Mouse (Mus musculus): Measurements from ENCODE around the gene Zfp988. TPM values are rescaled to one million over a fixed set of nuclear protein-coding genes. Genes with fewer than 3 reads are reported as not detected.
"Not testable (repeated sequence)": the region's sequence is repeated elsewhere in the genome, so short reads cannot be mapped to it uniquely, and the experiment has no call there.

Gene Zfp988
- polyA plus RNA-seq, 1 experiment from 2014 or later = not detected

DNA sequence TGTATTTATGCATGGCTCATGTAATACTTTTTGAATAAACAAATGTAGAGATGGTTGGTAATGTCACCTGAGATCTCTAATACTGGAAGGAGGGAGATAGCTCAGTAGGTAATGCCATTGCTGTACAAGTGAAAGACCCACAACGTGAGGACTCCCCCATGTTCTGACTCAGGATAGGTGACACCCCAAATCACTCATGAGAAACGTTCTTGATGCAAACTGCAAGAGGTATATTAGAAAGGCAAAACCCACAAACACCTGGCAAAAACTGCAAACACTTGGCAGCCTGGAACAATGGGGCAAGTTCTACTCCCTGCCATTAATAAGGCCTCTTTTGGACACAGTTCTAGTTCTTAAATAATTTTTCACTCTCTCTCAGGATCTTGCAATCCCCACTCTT, 42.9 kb downstream of the Zfp988 start:
- H3K4me3 ChIP-seq (ENCODE audit: low read depth, low read length); DNase-seq (ENCODE audit: low spot score); H3K36me3 ChIP-seq (ENCODE audit: control insufficient read depth, insufficient read depth, low read length); H3K9ac ChIP-seq (ENCODE audit: low read length); H3K27ac ChIP-seq (ENCODE audit: low read depth, low read length); ATAC-seq (replicated peaks; ENCODE audit: low FRiP score); H3K4me2 ChIP-seq (ENCODE audit: low read depth, low read length, severe bottlenecking); H3K27me3 ChIP-seq (ENCODE audit: control insufficient read depth, insufficient read depth, low read length); H3K4me1 ChIP-seq (replicated peaks; ENCODE audit: control insufficient read depth, insufficient read depth, low read length): not testable (repeated sequence)
- 79% methylated on average over 2 of the region's 2 CpGs for WGBS
- peaks cover 40% of the 10 kb centered on the region for H3K9me3 ChIP-seq (ENCODE audit: control insufficient read depth, low read length)

GRCm38 (mm10) chr4:147348906-147349686, 43.6 kb downstream of the Zfp988 start:
- DNase-seq (ENCODE audit: low spot score) (peak; percentile 52), ATAC-seq (replicated peaks; ENCODE audit: low FRiP score) (0 out of 2 replicates have a peak, but pooled peaks have one; percentile 42)
- not testable (repeated sequence) for H3K9ac ChIP-seq (ENCODE audit: low read length); H3K27ac ChIP-seq (ENCODE audit: low read depth, low read length); H3K4me1 ChIP-seq (replicated peaks; ENCODE audit: control insufficient read depth, insufficient read depth, low read length); H3K4me3 ChIP-seq (ENCODE audit: low read depth, low read length); H3K36me3 ChIP-seq (ENCODE audit: control insufficient read depth, insufficient read depth, low read length); H3K27me3 ChIP-seq (ENCODE audit: control insufficient read depth, insufficient read depth, low read length); H3K4me2 ChIP-seq (ENCODE audit: low read depth, low read length, severe bottlenecking)
- peaks cover 36% of the 10 kb centered on the region for H3K9me3 ChIP-seq (ENCODE audit: control insufficient read depth, low read length)
- WGBS = 92% methylated on average over 18 of the region's 19 CpGs

DNA sequence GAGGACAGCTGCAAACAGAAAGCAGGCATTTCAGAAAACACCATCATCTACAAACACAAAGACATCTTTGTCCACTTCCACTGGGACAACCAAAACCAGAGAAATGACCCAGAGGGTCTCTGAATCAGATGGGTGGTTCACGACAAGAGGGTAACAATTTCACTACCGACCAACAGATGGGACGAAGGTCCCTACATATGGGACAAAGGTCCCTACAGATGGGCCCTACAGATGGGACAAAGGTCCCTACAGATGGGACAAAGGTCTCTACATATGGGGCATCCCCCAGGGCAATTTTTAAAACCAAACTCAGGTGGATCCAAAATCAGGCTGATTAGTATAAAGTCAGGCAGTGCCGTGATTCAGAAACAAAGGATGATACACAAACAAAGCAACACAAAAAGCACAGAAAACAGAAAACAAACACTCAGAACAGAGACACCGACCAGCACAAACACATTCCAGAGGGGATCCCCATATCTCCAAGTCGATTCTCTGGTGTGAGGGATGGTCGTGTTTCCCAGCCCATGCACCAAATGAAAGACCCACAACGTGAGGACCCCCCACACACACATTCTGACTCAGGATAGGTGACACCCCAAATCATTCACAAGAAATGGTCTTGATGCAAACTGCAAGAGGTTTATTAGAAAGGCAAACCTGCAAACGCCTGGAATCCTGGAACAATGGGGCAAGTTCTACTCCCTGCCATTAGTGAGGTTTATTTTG, 44.4 kb downstream of the Zfp988 start:
- not testable (repeated sequence) for H3K4me2 ChIP-seq (ENCODE audit: low read depth, low read length, severe bottlenecking); H3K27me3 ChIP-seq (ENCODE audit: control insufficient read depth, insufficient read depth, low read length); H3K36me3 ChIP-seq (ENCODE audit: control insufficient read depth, insufficient read depth, low read length); H3K4me3 ChIP-seq (ENCODE audit: low read depth, low read length); H3K9ac ChIP-seq (ENCODE audit: low read length); H3K27ac ChIP-seq (ENCODE audit: low read depth, low read length); ATAC-seq (replicated peaks; ENCODE audit: low FRiP score); H3K4me1 ChIP-seq (replicated peaks; ENCODE audit: control insufficient read depth, insufficient read depth, low read length)
- peak; percentile 42 for DNase-seq (ENCODE audit: low spot score)
- 83% methylated on average over 9 of the region's 9 CpGs for WGBS
- peaks cover 36% of the 10 kb centered on the region for H3K9me3 ChIP-seq (ENCODE audit: control insufficient read depth, low read length)

DNA sequence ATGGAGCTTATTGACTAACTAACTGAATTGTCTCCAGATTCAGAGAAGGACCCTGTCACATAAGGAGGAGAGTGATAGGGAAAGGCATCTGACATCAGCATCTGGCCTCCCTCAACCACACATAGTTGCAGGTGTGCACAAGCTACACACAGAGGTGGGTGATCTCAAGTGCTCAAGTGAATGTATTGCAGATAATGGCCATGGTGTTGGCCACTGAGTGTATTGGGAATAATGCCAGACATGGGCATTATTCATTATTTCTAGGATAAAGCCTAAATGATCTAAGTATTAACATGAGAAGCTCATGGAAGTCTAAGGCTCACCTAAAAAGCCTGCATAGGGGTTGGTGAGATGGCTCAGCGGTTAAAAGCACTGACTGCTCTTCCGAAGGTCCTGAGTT, 45.1 kb downstream of the Zfp988 start:
- H3K9me3 ChIP-seq (ENCODE audit: control insufficient read depth, low read length) = peaks cover 33% of the 10 kb centered on the region
- peak; percentile 41 for DNase-seq (ENCODE audit: low spot score)

GRCm38 (mm10) chr4:147351376-147351980, 46.0 kb downstream of the Zfp988 start:
- not testable (repeated sequence) for H3K27ac ChIP-seq (ENCODE audit: low read depth, low read length); H3K9ac ChIP-seq (ENCODE audit: low read length); H3K4me2 ChIP-seq (ENCODE audit: low read depth, low read length, severe bottlenecking); ATAC-seq (replicated peaks; ENCODE audit: low FRiP score); DNase-seq (ENCODE audit: low spot score); H3K36me3 ChIP-seq (ENCODE audit: control insufficient read depth, insufficient read depth, low read length); H3K4me3 ChIP-seq (ENCODE audit: low read depth, low read length); H3K27me3 ChIP-seq (ENCODE audit: control insufficient read depth, insufficient read depth, low read length); H3K4me1 ChIP-seq (replicated peaks; ENCODE audit: control insufficient read depth, insufficient read depth, low read length)
- H3K9me3 ChIP-seq (ENCODE audit: control insufficient read depth, low read length) = peaks cover 28% of the 10 kb centered on the region
- 86% methylated on average over 10 of the region's 13 CpGs for WGBS

More for the DNA sequence above, 45.1 kb downstream of the Zfp988 start:
- not testable (repeated sequence) for H3K27ac ChIP-seq (ENCODE audit: low read depth, low read length); H3K27me3 ChIP-seq (ENCODE audit: control insufficient read depth, insufficient read depth, low read length); H3K9ac ChIP-seq (ENCODE audit: low read length); H3K36me3 ChIP-seq (ENCODE audit: control insufficient read depth, insufficient read depth, low read length); H3K4me2 ChIP-seq (ENCODE audit: low read depth, low read length, severe bottlenecking); H3K4me3 ChIP-seq (ENCODE audit: low read depth, low read length); H3K4me1 ChIP-seq (replicated peaks; ENCODE audit: control insufficient read depth, insufficient read depth, low read length)
- 91% methylated on average over 2 of the region's 2 CpGs for WGBS
- ATAC-seq (replicated peaks; ENCODE audit: low FRiP score) = 0 out of 2 replicates have a peak, but pooled peaks have one; percentile 44

GRCm38 (mm10) chr4:147353626-147354025, 48.2 kb downstream of the Zfp988 start:
- not testable (repeated sequence) for DNase-seq (ENCODE audit: low spot score); H3K36me3 ChIP-seq (ENCODE audit: control insufficient read depth, insufficient read depth, low read length); H3K4me3 ChIP-seq (ENCODE audit: low read depth, low read length); H3K4me1 ChIP-seq (replicated peaks; ENCODE audit: control insufficient read depth, insufficient read depth, low read length); H3K27me3 ChIP-seq (ENCODE audit: control insufficient read depth, insufficient read depth, low read length); H3K4me2 ChIP-seq (ENCODE audit: low read depth, low read length, severe bottlenecking); H3K27ac ChIP-seq (ENCODE audit: low read depth, low read length); H3K9ac ChIP-seq (ENCODE audit: low read length); ATAC-seq (replicated peaks; ENCODE audit: low FRiP score)
- 84% methylated on average over 4 of the region's 4 CpGs for WGBS
- peaks cover 15% of the 10 kb centered on the region for H3K9me3 ChIP-seq (ENCODE audit: control insufficient read depth, low read length)

- not testable (repeated sequence) for H3K27ac ChIP-seq (ENCODE audit: low read depth, low read length); DNase-seq (ENCODE audit: low spot score); H3K4me2 ChIP-seq (ENCODE audit: low read depth, low read length, severe bottlenecking); ATAC-seq (replicated peaks; ENCODE audit: low FRiP score); H3K9ac ChIP-seq (ENCODE audit: low read length); H3K27me3 ChIP-seq (ENCODE audit: control insufficient read depth, insufficient read depth, low read length); H3K36me3 ChIP-seq (ENCODE audit: control insufficient read depth, insufficient read depth, low read length); H3K9me3 ChIP-seq (ENCODE audit: control insufficient read depth, low read length); H3K4me1 ChIP-seq (replicated peaks; ENCODE audit: control insufficient read depth, insufficient read depth, low read length); H3K4me3 ChIP-seq (ENCODE audit: low read depth, low read length)
- WGBS = no CpG with 5 or more reads among the region's 3 CpGs
Measured at GRCm38 (mm10) chr4:147356042-147356441, 50.6 kb downstream of the Zfp988 start.

GRCm38 (mm10) chr4:147357195-147357594, 51.7 kb downstream of the Zfp988 start:
- H3K36me3 ChIP-seq (ENCODE audit: control insufficient read depth, insufficient read depth, low read length); DNase-seq (ENCODE audit: low spot score); H3K9ac ChIP-seq (ENCODE audit: low read length); H3K4me3 ChIP-seq (ENCODE audit: low read depth, low read length); H3K4me2 ChIP-seq (ENCODE audit: low read depth, low read length, severe bottlenecking); H3K4me1 ChIP-seq (replicated peaks; ENCODE audit: control insufficient read depth, insufficient read depth, low read length); H3K27me3 ChIP-seq (ENCODE audit: control insufficient read depth, insufficient read depth, low read length); H3K9me3 ChIP-seq (ENCODE audit: control insufficient read depth, low read length); H3K27ac ChIP-seq (ENCODE audit: low read depth, low read length): not testable (repeated sequence)
- WGBS = no CpG with 5 or more reads among the region's 2 CpGs
- ATAC-seq (replicated peaks; ENCODE audit: low FRiP score) = peak; percentile 70; the same call in 1 of the 2 replicates
